Mouse (Mus musculus) kidney, postnatal 10 days (tissue): ENCODE data around the gene Polr1c.
A peak's percentile ranks its signal among the peaks of the same experiment; 100 is the strongest.

ENCODE experiments used
- DNase-seq: peaks from one replicate; pipeline ENCODE4 v3.0.0; 2021; ENCODE audit warnings: mixed read lengths

The Polr1c gene

DNA sequence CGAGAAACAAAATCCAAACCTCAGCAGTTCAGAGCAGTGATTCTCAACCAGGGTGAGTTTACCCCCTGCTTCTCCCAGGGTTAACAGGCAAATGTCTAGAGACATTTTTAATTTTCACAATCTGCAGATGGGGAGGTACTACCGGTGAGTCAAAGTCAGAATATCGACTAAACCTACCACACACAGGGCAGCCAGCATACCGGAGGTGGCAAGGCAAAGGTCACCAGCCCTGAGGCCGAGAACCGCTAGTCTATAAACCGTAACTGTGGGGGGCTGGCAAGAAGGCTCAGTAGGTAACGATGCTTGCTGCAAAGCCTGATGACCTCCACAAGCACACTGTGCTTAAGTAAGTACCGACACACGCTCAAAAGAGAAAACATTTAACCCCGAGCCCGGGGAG lies 17.6 kb upstream of the Polr1c start:
- DNase-seq, result no peak

DNA sequence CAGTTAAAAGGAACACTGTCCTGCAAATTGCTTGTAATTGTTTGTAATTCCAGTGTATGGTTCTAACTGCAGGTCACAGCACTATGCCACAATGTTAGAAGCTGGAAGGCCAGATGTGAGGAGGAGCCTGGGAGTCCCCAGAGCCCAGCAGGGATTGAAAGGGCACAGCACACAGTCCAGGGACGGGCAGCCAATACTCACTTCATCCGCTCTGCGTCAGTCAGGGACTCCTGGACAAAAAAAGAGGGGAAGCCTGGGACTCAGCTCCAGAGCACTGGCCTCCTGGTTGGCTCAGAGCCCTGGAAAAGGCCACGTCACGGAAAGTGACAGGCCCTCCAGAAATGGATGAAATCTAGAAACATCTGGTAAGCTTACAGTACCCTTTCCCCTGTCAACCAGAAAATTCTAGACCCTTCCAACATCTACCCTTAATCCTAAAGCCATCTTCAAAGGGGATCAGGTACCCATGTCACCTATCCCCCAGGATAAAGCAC lies 14.4 kb upstream of the Polr1c start:
- no peak for DNase-seq

- no peak for DNase-seq
These were observed 11.8 kb upstream of the Polr1c start for GRCm38 (mm10) chr17:46259675-46260074.

DNA sequence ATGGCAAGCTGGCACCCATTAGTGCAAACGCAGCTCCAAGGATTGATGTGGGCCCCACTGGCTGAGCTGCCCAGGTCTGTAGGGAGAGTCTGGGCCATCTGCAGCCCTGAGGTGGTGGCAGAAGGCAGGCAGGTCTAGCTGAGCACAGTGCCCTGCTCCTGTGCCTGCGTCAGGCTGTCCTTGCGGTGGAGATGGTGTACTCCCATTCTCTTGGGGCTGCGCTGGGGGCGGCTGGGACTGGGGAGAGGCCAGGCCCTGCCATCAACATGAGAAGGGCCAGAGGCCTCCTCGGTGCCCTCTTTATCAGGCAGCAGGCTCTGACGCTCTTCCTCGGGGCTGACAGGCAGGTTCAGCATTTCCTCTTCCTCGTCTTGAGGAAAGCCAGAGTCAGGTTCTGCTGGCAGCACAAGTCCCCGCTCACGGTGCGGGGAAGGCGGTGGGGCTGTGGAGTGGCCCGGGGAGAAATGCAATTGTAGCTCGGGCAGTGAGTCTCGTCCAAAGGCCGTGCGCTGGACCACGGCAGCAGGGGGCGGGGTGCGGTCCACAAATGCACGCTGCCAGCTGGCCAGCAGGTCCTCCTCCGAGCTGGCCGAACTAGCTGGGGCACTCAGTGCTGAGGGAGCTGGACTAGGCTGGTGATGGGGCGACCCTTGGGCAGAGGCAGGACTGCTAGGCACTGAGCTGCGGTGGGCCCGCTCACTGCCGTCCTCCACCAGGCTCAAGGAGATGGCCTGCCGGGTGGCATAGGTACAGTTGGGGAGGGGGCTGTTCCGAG lies 10.6 kb upstream of the Polr1c start:
- no peak for DNase-seq

- DNase-seq, result no peak
These were observed 7.3 kb upstream of the Polr1c start for GRCm38 (mm10) chr17:46255147-46255546.

DNA sequence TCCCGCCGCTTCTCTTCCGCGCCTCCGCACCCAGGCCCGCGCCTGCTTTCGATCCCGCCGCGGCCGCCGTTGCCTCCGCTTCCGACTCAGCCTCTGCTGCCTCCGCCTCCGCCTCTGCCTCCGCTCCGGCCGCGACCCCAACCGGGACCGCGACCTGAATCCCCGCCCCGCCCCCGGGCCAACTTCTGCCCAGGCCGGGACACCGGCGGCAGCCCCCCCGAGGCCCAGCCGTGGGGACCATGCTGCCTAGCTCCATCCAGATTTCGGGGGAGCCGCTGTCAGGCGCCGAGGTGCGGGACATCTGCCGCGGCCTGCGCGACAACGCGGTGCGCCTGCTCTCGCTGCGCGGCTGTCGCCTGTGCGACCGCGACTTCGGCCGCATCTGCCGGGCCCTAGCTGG lies 6.3 kb upstream of the Polr1c start:
- DNase-seq, result peak; percentile 62

- peak; percentile 98 for DNase-seq
These were observed 5.7 kb upstream of the Polr1c start, which contains the start of gene Lrrc73 for GRCm38 (mm10) chr17:46253452-46254084. Lrrc73 (plus strand) TSS chr17:46253531.

DNA sequence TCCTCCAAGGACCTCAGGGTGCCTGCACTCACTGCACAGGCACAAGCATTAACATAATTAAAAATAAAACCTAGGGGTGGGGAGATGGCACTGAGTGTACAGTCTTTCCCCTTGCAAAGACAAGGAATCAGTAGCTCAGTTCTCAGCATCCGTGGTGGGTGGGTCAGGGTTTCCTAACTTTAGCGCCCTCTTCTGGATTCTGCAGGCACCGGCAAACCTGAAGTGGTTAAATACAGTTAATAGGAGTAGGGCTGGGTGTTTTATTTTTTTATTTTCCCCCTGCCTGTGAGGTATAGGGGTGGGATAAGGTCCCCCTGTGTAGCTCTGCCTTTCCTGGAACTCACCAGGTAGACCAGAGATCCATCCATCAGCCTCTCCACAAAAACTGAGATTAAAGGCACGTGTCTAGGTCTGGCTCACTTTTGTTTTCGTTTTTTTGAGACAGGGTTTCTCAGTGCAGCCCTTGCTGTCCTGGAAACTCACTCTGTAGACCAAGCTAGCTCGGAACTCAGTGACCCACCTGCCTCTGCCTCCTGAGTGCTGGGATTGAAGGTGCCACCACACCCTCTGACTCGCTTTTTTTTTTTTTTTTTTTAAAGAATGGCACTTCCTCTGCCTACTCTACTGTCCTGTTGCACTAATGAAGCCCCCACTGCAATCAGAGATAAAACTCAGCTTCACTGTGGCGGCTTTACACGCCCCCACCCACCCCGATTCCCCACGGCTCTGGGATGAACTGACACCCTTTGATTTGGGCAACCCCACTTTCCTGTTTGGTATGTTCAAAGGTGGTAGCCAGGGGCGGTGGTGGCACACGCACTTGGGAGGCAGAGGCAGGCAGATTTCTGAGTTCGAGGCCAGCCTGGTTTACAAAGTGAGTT lies 5.0 kb upstream of the Polr1c start:
- peak; percentile 60 for DNase-seq

DNA sequence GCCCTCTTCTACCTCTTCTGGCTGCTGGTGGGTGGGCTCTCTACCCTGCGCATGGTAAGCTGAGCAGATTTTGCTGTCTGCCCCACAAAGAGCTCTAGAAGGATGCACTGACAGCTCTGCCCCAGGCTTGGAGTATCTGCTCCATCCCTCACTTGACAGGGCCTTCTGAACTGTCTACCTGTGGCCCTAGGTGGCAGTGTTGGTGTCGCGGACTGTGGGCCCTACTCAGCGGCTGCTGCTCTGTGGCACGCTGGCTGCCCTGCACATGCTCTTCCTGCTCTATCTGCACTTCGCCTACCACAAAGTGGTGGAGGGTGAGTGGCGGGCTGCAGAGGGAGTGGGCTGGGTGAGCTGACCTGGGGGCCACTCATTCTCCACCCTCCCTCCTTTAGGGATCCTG lies 3.3 kb upstream of the Polr1c start:
- no peak for DNase-seq

DNA sequence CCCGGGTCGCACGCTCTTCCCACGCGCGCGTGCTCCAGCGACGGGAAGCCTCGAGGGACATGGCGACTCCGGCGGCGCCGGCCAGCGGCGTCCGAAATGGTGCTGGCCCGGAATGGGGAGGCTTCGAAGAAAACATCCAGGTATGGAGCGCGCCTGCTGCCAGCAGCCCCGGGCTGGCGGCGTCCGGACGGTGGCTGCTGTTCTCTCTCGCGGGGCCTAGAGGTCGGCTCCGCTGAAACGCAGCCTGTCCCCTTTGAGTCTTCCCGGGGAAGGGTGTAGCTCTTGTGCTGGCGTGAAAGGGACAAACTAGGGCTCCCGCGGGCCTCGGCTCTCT lies 302 bp upstream of the Polr1c start:
- no peak for DNase-seq

GRCm38 (mm10) chr17:46244579-46244978 lies 3.3 kb downstream of the Polr1c start:
- no peak for DNase-seq

DNA sequence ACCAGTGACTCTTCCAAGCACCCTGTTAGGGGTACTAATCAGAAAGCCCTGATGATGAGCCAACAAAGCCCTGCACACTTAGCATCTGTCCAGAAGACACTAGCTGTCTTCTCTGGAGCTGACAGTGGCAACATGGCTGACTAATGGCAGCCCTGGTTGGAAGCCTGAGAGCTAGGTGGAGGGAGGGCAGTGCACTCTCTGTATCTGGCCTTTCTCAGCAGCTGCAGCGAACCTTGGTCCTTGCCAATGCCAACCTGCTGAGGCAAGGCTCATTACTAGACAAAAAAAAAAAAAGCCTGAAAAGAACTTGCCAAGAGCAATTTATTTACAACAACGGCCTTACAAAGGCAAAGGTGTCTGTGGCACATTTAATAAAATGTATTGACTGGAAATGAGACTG lies 4.2 kb downstream of the Polr1c start:
- DNase-seq, result no peak

DNA sequence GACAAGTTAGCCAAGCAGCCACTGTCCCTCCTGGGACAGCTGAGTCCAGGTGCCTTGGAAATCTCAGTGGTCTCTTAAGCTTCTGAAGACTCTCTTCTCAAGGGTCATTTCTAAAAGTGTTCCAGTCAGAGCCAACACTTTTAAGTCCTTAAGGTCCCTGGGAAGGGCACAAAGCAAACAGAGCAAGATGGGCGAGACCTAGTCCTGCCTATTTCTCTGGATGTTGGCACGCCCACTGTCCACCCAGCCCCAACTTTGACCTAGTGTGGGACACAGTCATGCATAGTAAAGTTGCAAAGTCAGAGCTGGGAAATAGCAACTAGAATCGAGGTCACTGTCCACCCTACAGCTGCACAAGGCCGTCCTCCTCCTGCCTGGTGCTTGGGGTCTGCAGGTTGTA lies 4.9 kb downstream of the Polr1c start:
- DNase-seq, result no peak

DNA sequence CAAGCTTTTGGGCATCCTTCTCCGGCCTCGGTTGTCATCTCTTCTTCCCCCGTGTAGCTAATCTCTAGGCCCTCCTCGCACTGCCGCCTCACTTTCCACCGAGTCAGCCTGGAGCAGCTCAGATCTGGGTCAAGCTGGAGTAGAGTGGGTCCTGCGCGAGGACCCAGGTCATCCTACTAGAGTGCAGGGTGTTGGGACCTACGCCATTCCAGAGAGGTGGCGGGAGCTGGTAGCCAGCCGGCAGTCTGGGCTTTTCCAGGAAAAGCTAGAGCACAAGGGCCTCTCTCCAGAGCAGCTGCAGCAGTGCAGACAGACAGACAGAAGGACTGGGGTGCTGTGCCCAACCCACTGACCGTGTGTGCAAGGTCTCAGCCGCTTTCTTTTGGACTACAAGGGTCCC lies 5.6 kb downstream of the Polr1c start:
- DNase-seq, result no peak

DNA sequence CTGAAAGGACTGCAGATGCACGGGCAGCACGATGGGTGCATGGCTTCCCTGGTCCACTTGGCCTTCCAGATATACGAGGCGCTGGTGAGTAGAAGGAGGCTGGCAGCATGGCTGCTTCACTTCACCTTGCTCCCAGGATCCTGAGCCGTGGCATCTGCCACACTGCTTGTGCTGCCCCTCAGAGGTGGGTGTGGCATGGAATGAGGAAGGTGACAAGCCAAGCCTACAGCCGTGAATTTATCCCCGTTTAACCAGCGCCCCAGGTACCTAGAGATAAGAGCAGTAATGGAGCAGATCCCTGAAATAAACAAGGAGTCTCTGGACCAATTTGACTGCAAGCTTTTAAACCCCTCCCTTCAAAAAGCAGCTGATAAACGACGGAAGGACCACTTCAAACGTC lies 6.4 kb downstream of the Polr1c start:
- DNase-seq, result no peak

DNA sequence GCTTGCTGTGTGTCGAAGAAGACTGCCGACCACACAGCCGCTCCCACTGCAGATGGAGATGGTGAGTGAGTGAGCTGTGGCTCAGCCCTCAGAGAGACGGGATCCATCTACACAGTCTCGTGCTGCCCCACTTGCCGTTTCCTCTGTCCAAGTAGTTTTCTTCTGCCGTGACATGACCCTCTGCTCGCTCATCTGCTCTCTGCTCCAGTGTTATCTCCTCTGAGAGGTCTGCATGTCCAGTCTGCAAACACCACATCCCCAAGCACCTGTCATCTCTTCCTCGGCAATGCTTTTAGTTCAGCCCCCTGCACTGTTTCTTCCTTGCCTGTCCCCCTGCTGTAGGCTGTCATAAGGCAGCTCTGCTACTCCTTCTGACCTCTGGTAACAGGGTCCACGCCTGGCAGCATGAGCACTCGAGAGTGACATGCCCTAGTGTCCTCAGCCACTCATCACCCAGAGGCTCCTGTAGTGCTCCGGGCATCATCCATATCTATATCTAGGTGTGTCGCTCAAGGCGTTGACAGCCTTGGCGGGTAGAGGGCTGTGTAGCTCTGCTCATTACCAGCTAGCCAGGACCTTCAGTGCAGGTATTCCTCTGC lies 8.2 kb downstream of the Polr1c start:
- no peak for DNase-seq

- DNase-seq, result no peak
These were observed 10.4 kb downstream of the Polr1c start for GRCm38 (mm10) chr17:46237480-46237879.

- no peak for DNase-seq
These were observed 10.8 kb downstream of the Polr1c start for GRCm38 (mm10) chr17:46237079-46237478.

- DNase-seq, result no peak
These were observed 11.8 kb downstream of the Polr1c start for GRCm38 (mm10) chr17:46236067-46236466.

- no peak for DNase-seq
These were observed 20.3 kb downstream of the Polr1c start for GRCm38 (mm10) chr17:46227576-46227975.

DNA sequence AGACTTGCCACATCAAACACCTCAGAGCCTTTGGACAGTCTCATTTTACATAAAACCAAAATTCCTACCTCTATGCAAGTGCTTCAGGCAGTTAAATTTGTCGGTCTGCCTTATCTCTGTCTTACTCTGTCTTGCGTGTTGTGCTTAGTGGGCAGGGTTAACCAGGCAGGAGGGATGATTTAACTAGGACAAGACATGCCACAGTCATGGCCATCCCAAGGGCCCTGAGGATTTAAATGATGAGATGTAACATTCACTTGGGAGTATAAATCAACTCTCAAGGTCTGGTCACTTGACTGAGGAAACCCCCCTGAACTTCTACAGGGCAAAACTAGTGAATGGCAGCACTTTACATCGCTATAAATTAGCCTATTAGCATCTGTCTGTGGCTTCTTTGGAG lies 26.3 kb downstream of the Polr1c start:
- no peak for DNase-seq

GRCm38 (mm10) chr17:46210550-46210949 lies 37.3 kb downstream of the Polr1c start:
- DNase-seq, result peak; percentile 69

DNA sequence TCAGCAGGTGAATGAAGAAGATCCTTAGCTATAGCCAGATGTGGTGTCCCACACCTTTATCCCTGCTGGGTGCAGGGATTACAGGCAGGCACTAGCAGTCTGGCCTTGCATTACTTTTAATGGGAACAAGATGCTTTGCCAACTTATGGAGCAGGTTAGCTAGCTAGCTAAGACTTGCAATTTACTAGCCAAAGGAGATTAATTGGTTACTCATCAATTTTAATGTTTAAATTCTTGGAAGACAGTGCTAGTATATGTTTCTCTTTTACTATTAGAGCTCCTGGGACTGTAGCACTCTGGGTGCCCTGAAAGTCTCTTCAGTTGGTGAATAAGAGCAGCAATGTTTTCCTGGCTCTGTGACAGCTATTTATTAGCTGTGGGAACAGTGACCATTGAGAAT lies 41.2 kb downstream of the Polr1c start:
- DNase-seq, result no peak
